Mouse (Mus musculus) mouse embryonic stem cell (cell line): ENCODE measurements around the gene Vmn1r42.
"Not testable (repeated sequence)": the region's sequence is repeated elsewhere in the genome, so short reads cannot be mapped to it uniquely, and the experiment has no call there.

Experiments
- in situ Hi-C, 2 experiments: fragments of 300-500 bp; cut with MboI; formaldehyde crosslinking; loops; 1 replicate in 1 of 2; 3 replicates in 1 of 2; pipeline ENCODE4 v1.14.3; 2019 to 2020; ENCODE audit warnings: low sequenced_read_pairs in 2 of 2, low pct_unique_long_range_greater_than_20kb in 1 of 2, mixed read lengths in 1 of 2; ENCODE audit not compliant: unreplicated experiment in 1 of 2

Vmn1r42 gene

DNA sequence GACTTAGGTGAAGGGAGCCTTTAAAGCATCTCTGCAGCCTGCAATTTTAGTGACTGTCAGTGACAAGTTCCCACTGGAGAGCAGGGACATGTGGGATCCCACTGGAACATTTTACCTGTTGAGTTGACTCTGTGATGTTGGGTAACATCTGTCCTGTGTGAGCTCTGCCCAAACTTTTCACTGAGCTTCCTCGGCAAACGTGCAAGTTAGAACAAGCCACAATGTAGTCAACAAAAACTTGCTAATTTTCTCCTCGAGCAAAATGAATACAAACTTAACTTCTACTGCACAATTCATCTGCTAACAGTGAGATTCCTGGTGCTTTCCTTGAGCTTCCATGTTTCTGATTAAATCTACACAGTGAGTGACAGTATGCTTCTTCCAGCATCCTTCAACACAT is at the start of gene Vmn1r42, which contains the start of gene Vmn1r43:
Vmn1r42 (minus strand) TSS at position 101 of the 400 bp plus-strand sequence.
Vmn1r43 (minus strand) TSS at position 101 of the 400 bp plus-strand sequence.
- in situ Hi-C loops: not testable (repeated sequence)

DNA sequence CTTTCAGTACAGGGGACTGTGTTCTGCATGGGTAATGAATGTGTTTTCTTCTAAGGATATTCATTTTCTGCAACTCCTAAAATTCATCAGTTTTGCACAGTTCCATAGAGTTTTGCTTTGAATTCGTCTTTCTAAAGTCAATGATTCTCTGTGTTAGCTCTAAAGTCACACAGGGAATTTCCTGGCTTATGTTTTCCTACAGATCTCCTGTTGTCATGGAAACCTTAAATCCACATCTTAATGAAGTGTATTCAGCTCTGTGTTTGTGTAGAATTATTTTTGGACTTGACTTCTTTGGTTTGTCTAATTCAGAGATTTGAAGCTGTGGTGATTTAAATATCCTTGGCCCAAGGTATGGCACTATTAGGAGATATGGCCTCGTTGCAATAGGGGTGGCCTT is 7.6 kb upstream of the Vmn1r42 start:
- in situ Hi-C loops: no loop called here

DNA sequence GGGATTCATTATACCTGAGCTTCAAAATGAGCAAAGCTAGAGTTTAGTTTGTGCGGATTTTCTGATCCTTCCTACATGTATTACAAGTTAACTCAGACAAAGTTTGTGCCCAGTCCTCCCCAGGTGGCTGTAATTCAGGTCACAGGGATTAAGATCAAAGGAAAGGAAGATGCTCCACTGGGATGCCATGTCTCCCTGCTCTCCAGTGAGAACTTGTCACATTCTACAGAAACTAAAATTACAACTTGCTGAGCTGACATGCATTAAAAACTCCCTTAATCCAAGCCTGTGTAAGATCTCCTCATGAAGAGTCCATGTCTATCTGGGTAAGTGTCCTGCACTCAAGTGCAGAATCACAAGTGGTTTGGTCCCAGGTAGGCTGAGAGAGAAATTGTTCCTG is 7.1 kb upstream of the Vmn1r42 start, which contains the start of gene Vmn1r44:
Vmn1r44 (plus strand) TSS at position 301 of the 400 bp plus-strand sequence.
- in situ Hi-C loops: no loop called here

DNA sequence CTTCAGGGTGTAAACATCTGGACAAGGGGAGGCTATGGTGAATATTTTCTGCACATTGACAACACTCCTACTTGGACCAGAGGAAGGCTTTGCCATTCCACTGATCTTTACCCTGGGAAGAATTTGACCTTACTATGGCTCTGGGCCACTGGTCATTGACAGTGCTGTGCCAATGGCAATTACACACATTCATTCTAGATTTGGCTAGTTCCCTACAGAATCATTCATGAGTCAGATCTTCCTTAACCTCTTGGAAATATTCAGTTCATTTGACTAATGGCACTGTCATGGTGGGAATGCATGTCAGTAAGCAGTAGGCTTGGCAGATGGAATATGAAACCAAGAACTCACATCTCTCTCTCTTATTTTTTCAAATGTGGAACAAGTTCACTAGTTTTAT is 4.7 kb upstream of the Vmn1r42 start:
- in situ Hi-C loops: no loop called here

DNA sequence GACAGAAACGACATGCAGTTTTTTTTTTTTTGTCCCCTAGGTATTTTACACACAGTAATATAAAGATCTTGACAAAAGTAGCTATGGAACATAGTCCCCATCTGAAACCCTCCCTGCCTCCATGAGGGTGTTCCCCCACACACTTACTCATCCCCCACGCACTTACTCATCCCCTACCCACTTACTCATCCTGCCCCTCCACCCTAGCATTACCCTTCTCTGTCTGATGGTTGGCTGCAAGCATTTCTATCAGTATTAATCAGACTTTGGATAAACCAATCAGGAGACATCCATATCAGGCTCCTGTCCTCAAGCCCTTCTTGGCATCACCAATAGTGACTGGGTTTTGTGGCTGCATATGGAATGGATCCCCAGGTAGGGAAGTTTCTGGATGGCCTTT is 750 bp upstream of the Vmn1r42 start:
- in situ Hi-C loops: no loop called here

DNA sequence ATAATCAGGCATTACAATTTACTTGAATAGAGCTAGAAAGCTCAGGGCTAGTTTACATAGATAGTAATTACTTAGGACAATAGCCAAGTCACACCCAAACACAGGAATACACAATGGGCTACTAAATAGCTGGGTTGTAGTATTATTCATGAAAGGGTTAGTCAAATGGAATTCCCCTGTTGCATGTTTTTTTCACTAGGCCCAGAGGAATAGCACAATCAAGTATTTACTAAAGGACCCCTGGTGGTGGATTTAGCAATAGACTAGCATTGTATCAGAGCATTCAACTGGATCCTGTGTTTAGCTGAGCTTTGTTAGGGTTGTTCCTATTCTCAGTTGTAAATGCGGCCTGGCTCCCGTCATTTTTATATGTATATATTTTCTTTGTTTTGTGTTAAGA is 8.2 kb downstream of the Vmn1r42 start:
- in situ Hi-C loops: no loop called here

DNA sequence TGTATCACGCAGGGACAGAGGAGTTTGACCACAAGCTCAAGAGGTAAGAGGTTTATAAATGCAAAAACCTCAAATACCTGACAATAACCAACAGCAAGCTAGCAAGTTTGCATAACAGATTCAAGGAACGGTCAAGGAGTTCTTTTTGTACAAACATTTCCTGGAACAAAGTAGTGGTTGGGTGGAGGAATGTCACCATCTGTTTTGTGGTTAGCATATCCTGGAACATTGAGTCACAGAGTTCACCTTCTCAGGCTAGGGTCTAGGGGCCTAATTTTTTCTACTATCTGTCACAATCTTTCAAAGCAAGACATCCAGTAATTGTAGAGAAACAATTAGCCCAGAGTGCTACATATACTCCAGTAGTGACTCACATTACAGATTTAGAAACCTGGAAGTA is 8.9 kb downstream of the Vmn1r42 start:
- in situ Hi-C loops: no loop called here

DNA sequence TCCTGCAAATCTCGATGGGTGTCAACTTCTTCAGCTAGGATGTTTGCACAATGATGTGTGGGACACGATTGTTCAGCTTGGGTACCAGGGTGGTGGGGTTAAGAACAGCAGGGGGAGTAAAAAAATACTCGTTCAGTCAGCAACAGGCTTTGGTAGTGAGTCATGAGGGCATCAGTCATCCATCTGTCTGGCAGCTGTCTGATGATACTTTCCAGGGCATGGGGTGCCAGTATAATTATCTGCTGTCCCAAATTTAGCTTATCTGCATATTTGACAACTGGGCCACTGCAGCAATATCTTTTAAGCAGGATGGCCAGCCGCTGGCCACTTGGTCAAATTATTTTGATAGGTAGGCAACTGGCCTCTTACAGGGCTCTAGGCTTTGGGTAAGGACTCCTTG is 12.4 kb downstream of the Vmn1r42 start:
- in situ Hi-C loops: no loop called here

DNA sequence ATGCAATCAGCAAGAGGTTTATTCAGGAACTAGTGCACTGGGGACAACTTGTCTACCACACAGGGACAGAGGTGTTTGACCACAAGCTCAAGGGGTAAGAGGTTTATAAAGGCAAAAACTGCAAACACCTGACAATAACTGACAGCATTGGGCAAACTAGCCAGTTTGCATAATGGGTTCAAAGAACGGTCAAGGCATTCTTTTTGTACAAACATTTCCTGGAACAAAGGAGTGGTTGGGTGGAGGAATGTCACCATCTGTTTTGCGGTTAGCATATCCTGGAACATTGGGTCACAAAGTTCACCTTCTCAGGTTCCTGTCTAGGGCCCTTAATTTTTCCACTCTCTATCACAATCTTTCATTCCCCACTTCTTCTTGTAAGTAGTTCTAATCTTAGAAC is 16.4 kb downstream of the Vmn1r42 start:
- in situ Hi-C loops: no loop called here

DNA sequence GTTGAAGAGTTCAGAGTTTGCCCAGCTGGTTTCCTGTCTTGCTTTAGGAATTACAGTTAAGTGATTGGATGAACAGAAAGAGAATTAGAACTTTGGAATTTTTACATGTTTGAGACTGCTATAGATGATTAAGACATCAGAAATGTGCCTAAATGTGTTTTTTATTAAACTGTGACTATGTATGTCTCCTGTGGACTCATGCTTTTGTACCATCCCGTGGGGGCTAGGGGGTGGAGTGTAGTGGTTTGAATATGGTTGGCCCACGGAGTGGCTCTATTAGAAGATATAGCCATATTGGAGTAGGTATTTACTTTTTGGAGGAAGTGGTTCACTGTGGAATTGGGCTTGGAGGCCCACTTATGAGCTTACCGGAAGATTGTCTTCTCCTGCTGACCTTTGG is 18.7 kb downstream of the Vmn1r42 start:
- in situ Hi-C loops: no loop called here
